Mouse (Mus musculus): ENCODE data around the gene Hdgfl1. TPM values are rescaled to one million over a fixed set of nuclear protein-coding genes. Genes with fewer than 3 reads are reported as not detected.

Hdgfl1 gene
- total RNA-seq (2021) = not detected
- long read RNA-seq, experiment 1 = 0 reads
- long read RNA-seq, experiment 2 = 0 reads

GRCm38 (mm10) chr13:26769955-26770354 lies at the start of gene Hdgfl1:
Gene Hdgfl1, minus strand, starts transcription at chr13:26770165.
- no peak for DNase-seq

GRCm38 (mm10) chr13:26795460-26795859 lies 25.5 kb upstream of the Hdgfl1 start:
- DNase-seq = no peak

GRCm38 (mm10) chr13:26769424-26769823 lies 541 bp downstream of the Hdgfl1 start:
- DNase-seq = no peak

- DNase-seq = no peak
Measured at GRCm38 (mm10) chr13:26761966-26762803, 7.8 kb downstream of the Hdgfl1 start.

GRCm38 (mm10) chr13:26752863-26753262 lies 17.1 kb downstream of the Hdgfl1 start:
- DNase-seq = no peak

GRCm38 (mm10) chr13:26752414-26752813 lies 17.6 kb downstream of the Hdgfl1 start:
- DNase-seq = no peak

GRCm38 (mm10) chr13:26745760-26746457 lies 24.1 kb downstream of the Hdgfl1 start:
- no peak for DNase-seq

- no peak for DNase-seq
Measured at GRCm38 (mm10) chr13:26745059-26745759, 24.8 kb downstream of the Hdgfl1 start.

- no peak for DNase-seq
Measured at GRCm38 (mm10) chr13:26744068-26744467, 25.9 kb downstream of the Hdgfl1 start.

- DNase-seq = no peak
Measured at GRCm38 (mm10) chr13:26734981-26735380, 35.0 kb downstream of the Hdgfl1 start.

GRCm38 (mm10) chr13:26724250-26724649 lies 45.7 kb downstream of the Hdgfl1 start:
- no peak for DNase-seq

GRCm38 (mm10) chr13:26721333-26721732 lies 48.6 kb downstream of the Hdgfl1 start:
- no peak for DNase-seq

- no peak for DNase-seq
Measured at GRCm38 (mm10) chr13:26720917-26721316, 49.0 kb downstream of the Hdgfl1 start.

- DNase-seq = no peak
Measured at GRCm38 (mm10) chr13:26719146-26719715, 50.7 kb downstream of the Hdgfl1 start.

Measured in gastrocnemius, postnatal 25 days (tissue).